Mouse (Mus musculus) liver, embryonic 14.5 days (tissue): ENCODE data around the gene Ube2q2.

Experiments
- CTCF ChIP-seq: IDR thresholded peaks from 2 replicates; pipeline ENCODE4 v1.5.1; 2016; ENCODE audit warnings: antibody characterized with exemption, low read depth, control low read depth
- EP300 ChIP-seq: IDR thresholded peaks from 2 replicates; pipeline ENCODE4 v1.6.1; 2016; ENCODE audit warnings: antibody characterized with exemption, low read depth

GRCm38 (mm10) chr9:55250595-55251247 lies 102.1 kb downstream of the Ube2q2 start:
- no peak for TF ChIP-seq CTCF
- no peak for TF ChIP-seq EP300
